Mouse (Mus musculus) heart, postnatal 36 days (tissue): ENCODE results near the gene Rin3. TPM values are rescaled to one million over a fixed set of nuclear protein-coding genes. Genes with fewer than 3 reads are reported as not detected.

Experiments used
- DNase-seq, 2 experiments: peaks; one replicate each; pipeline ENCODE4 v3.0.0; 2021 to 2022
- intact Hi-C: fragments of 180-260 bp; cut with DNase I; formaldehyde crosslinking; loops from one replicate; pipeline ENCODE4 v1.15.1; 2025
- total RNA-seq, 2 experiments: library from RNA; stranded (reverse); gene quantifications; 2 replicates each; pipeline ENCODE4 v1.2.3; 2021

The Rin3 gene
- total RNA-seq, 2 experiments from 2014 or later = 13.7 to 21.0 TPM

DNA sequence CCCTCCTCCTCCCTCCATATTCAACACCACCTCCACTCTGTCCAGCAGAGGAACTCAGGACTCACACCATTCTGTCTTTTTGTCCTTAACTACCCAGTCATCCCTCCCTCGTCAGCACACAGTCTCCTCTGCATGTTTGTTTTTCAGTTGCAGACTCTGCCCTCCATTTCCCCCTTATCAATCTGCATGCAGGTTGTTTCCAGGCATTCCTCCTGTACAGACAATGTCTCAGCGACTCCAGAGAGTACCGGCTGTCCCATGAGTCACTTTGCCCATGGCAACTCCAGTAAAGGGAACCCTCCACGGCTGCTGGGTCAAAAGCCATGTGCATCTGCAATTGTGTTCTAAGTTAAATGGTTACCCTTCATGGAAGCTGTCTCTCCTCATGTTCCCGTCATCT is 16.4 kb downstream of the Rin3 start:
- intact Hi-C loops = no loop called here
- DNase-seq = no peak

DNA sequence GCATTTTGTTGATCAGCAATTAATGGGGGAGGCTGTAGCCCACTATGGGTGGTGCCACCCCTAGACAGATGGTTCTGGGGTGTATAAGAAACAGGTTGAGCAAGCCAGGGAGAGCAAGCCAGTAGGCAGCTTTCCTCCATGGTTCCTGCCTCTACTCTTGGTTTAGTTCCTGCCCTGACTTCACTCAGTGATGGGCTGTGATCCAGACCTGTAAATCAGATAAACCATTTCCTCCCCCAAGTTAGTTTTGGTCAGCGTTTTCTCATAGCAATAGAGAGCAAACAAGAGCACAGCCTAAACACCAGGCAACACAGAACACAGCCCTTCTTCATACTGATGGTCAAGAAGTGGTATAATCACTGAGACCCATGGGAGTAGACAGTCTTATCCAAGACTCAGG is 18.7 kb downstream of the Rin3 start:
- DNase-seq = no peak
- intact Hi-C loops = no loop called here

DNA sequence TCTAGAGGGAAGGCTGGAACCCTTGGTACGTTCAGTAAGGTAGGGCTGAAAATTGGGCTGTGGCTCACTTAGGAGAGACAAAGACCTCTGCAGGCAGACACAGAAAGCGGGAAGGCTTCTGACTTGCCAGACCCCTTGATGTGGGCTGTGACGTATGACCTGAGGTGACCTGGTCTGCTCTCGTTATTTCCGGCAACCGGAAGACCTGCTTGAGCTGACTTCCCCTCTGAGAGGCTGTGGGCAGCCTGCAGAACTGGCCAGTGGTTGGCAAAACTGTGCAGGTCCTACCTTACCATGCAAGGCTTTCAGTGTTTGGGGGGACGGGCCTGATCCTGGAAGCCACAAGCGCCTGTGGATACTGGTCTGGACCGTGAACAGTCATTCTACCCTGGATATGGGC is 19.5 kb downstream of the Rin3 start:
- no peak for DNase-seq
- intact Hi-C loops = no loop called here

DNA sequence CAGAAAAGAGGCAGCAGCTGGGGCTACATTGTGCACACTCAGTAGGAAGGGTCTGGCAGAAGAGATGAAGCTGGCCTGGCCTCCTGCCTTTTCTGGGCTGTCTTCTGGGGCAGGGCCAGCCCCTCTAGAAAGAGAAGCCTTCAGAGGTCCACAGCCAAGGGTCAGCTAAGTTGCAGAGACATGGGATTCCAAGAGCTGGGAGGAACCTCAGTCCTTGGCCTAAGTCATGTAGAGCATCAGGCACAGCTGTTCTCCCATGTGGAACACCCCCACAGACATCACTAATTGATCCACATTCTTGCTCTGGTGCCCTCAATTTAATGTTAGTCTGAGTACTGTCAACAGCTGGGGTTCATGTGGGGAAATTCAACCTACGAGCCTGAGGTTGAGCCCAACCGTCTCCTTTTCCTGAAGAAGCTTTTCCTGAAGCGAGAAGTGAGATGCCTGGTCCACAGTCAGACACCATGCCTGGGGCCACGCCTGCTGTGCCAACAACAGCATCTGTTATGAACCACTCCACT is 20.0 kb downstream of the Rin3 start:
- intact Hi-C loops = no loop called here
- peak; percentile 61 to 63 for DNase-seq

DNA sequence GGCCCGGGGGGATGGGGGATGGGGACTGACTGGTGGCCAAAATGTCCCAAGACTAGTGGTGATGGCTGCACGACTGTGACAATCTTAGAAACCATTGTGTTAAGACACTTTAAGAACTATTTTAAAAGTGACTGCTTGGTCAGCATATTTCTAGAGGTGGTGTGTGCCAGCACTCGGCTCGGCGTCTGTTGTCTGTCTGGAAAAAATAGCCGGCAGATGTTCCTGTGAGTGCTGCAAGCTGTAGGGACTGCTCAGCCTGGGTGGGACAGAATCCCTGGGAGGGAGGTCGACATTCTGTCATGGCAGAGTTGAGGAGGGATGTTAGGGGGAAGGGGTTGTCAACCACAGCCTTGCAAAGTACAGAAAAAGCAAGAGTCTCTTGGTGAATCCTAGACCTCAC is 21.0 kb downstream of the Rin3 start:
- no peak for DNase-seq

DNA sequence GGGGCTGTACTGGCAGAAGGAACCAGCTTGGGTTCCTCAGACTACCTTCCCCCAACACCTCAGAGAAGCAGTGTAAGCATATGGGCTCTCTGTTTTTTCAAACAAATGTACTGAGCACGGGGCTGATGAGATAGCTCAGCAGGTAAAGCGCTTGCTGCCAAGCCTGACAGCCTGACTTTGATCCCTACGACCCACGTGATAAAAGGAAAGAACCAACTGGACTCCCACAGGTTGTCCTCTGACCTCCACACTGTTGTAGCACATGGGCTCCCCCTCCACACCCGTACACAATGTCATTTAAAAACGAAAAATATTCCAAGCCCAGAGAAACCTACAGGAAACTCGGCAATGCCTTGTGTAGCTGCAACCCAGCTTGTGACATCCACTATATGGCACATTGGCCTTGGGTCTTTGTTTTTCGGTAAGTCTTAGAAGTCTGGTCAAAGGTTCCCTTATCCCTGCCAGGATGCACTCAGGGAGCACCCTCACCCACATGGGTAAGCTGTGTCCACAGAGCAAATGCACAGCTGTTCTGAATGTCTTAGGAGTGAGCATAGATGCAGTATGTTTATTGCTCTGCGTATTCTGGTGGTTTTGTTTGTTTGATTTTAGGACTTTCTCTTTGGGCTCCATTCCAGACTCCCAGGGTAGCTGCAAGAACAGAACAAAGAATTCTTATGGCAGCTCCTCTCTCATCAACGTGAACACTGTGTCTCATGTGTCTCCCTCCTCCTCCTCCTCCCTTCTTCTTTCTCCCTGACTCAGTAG is 22.4 kb downstream of the Rin3 start:
- DNase-seq = no peak

More for the DNA sequence above, 21.0 kb downstream of the Rin3 start:
- intact Hi-C loops = no loop called here

DNA sequence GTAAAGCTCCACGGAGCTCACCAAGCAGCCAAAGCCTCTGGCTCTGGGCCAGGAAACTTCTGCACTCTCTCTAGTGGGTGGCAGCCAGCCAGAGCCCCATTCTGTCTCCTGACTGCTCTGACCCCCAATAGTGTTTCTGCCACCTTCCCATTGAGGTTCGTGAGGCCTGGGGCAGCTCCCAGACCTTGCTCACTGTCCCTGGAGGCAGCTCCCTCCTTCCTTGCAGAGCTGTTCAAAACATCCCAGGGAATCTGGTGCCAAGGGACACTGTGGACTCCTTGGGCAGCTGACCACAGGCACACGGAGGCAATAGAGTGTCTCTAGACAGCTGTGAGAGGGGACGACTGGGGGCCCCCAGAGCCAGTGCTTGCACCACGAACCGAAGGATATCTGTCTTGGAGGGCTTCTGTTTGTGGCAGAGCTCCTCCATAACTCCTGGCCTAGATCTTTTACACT is 25.2 kb downstream of the Rin3 start:
- intact Hi-C loops = no loop called here
- DNase-seq = peak; percentile 75 to 77

More for the DNA sequence above, 22.4 kb downstream of the Rin3 start:
- intact Hi-C loops = no loop called here

DNA sequence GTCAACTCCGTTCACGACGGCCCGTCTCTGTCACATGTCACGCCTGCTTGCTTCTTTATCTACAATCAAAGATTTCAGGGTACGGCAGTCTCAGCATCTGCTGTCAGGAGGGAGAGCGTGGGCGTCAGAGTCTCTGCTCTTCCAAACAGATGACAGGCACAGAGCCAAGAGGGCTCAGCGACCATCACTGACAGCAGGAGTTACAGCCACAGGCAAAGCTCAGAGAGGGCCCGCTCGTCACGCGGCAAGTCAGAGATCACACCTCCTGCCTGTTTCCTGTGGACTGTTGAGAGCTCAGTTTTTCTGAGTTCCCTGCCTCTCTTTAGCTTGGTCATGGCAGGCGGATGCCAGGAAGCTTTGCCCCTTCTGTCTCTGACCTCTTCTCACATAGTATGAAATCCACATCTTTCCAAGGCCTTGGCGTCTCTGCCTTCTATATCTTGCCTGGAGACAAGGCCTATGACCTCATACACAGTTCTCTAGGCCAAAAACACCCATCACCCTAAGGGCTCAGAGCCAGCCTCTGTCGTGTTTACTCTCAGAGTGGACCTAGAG is 25.7 kb downstream of the Rin3 start:
- peak in 1 of 2 experiments; percentile 52 for DNase-seq
- intact Hi-C loops = no loop called here

DNA sequence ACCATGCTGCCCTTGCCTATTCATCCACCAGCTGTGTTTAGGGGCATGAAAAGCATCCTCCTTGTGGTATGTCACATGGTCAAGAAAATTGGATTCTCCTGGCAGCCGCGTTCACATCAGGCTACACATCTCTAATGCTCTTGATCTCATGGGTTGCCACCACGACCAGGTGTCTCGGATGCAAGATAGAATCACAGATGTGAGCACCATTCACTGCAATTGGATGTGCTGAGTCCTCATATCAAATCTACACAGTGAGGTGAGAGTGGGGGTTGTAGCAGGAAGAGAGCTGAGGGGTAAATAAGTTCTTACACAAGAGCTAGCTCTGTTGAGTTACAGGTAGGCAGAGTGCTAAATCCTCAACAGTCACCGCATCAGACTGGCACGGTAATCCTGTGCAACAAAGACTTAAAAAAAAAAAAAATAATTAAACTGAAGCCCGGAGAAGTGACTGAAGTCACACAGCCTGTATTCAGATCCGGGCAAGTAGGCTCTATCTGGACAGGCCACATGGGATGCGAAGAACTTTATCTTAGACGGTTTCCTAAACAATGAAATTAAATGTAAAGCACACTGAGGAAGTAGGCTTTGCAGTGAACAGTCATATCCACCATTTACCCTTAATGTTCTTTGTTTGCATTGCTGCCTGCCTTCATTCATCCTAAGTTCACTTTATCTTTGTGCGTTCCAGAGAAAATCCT is 26.4 kb downstream of the Rin3 start:
- no peak for DNase-seq
- intact Hi-C loops = no loop called here

DNA sequence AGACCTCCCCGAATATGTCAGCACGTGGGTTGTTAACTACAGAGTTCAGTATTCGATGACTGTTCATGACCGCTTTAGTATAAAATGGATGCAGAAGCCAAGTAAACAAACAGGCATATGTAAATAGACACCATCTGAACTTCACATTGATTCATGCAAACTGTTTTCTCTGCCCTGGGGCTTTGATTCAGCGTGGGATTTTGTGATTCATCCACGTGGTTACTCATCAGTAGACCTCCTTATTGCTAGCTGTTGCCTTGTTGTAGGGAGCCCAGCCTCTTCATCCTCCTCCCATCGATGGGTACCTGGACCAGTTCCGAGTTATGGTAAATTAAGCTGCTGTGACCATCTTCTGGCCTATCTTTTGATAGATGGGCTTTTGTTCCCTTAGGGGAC is 26.9 kb downstream of the Rin3 start:
- DNase-seq = no peak
- intact Hi-C loops = no loop called here

DNA sequence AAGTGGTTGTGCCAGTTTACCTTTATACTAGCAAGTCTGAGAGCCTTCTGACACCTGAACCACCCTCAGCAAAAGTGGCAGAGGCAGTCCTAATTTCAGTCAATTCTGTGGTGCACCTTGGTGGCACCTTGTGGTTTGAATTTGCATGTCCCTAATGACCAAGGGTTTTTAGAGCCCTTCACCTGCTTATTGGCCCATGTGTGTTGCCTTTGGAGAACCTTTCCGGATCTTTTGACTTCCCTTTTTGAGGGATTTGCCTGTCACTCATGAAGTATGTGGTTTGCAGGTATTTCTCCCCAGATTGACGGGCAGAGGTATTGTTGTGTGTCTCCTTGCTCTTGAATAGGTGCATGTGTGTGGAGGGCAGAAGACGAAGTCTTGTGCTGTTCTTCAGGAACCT is 27.4 kb downstream of the Rin3 start:
- no peak for DNase-seq
- intact Hi-C loops = no loop called here

DNA sequence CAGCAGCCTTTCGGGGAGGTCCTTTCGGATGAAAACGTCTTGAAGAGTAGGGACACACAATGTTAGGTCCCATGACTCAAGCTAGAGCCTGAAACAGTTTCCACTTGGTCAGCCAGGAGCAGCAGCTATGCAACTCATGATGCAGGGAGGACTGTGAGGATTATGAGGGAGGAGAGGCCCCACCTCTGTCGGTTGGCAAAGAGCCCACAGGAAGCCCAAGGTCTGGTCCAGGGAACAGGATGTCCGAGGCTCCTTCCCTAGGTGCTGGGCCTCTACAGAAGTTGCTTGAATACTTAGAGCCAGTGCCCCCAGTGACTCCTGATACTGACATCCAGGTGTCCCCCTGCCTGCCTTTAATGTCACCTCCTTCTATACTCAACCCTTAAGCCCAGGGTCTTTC is 28.6 kb downstream of the Rin3 start:
- intact Hi-C loops = no loop called here
- DNase-seq = no peak

DNA sequence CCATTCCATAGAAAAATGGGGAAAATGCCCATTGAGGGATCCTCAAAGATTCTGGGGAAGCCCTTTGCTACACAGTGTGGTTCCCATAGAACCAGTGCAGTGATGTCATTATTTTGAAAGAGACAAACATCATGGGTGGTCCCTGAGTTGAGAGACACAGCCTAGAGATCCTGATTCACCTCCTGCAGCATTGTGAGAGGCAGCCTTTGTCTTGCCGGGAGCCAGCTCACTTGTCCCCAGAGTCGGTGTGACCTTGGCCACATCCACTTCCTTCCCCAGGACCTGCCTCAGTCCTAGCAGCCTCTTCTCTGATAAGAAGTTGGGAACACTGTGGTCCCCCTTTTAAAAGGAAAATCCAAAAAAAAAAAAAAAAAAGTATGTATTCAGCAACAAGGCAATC is 36.3 kb downstream of the Rin3 start:
- intact Hi-C loops = no loop called here
- no peak for DNase-seq

DNA sequence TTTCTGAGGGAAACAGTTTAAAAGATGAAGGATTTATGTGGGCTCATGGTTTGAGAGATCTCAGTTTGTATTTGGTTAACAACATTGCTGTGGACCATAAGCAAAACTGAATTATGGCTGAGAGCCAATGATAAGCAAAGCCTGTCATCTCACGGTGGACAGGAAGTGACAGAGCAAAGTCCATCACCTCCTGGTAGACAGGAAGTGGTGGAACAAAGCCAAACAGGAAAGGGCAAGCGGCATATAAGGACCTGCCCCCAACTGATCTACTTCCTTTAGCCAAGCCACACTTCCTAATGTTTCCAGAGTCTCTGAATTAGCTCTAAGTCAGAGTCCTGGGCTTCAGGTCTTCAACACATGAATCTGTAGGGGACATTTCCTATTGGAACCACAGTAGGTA is 37.1 kb downstream of the Rin3 start:
- DNase-seq = no peak
- intact Hi-C loops = loop anchor here (1.0 kb wide), 1 partner anchor 35 kb away; no protein-coding TSS in a partner anchor

DNA sequence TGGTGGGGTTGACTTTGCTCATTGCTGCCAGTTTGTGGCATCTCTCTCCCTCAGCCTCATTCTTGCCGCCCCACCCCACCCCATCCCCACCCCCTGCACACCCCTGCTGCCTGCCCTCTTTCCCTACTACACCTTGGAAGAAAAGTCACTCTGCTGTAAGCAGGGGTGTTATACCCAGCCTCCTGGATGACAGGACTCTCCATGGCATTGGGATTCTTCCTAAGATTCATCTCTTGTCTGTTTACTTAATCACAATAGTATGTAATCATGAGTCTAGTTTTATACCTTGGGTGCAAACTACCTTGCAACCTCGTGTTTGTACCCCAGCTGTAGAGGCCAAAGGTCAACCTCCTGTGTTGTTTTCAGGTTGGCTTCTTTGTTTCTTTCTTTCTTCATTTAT is 37.5 kb downstream of the Rin3 start:
- intact Hi-C loops = loop anchor here (1.0 kb wide), 1 partner anchor 35 kb away; no protein-coding TSS in a partner anchor
- no peak for DNase-seq

DNA sequence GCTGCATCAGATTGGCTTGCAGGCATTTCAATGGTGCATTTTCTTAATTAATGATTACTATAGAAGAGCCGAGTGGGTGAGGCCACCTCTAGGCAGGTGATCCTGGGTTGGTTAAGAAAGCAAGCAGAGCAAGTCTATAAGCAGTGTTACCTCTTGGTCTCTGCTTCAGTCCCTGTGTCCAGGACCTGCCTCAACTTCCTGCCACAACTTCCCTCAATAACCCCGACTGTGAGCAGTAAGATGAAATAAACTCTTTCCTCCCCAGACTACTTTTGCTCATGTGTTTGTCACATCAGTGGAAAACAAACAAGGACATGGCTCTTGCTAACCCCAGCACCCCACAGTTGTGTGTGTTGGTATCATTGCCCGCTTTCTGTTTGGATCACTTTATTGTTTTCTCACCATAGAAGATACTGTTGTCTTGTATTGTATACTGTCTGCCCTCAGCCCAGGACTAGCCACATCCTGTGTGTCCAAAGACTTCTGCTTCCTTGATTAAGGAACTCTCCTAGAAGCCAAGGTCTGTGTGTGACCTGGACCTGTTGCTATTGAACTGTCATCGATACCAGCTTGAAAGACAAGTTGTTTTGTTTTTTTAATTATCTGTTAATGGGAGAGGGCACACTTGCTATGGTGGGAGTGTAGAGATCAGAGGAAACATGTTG is 38.3 kb downstream of the Rin3 start:
- DNase-seq = no peak
- intact Hi-C loops = no loop called here

DNA sequence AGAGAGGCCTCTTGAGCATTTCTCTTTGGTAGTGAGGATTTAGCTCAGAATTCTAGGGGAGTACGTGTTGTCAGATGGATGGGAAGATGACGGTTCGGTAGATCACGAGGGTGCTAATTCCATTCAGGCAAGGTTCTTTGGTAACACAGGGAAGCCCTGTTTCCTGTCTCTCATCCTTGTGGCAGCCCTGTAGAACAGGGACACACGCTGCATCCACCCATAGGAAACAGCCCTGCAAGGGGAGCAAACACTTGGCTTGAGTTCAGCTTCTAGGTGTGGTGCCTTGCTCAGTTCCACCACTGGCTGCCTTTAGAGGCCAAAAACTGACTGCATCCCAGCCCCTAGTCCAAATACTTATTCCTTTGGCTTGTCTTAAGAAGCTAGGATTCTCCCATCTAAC is 39.0 kb downstream of the Rin3 start:
- DNase-seq = peak in 1 of 2 experiments; percentile 49
- intact Hi-C loops = no loop called here

DNA sequence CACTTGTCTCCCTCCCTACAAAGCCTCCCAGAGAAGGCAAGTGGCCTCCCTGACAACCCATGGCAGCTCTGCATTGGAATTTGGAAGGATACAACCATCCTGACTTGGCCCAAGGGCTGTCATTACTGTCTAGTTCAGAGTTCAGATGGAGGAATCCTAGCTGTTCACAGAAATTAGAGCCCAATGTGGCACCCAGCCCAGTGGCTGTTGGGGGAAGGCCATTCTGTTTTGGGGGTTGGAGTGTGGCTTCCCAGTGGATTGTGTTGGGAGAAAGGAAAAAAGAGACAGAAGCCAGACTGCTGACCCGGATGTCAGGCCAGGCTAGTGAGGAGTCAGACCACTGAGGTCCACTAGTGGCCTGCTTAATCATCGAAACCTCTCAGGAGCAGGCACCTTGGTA is 40.5 kb downstream of the Rin3 start:
- intact Hi-C loops = no loop called here
- peak in 1 of 2 experiments; percentile 37 for DNase-seq

DNA sequence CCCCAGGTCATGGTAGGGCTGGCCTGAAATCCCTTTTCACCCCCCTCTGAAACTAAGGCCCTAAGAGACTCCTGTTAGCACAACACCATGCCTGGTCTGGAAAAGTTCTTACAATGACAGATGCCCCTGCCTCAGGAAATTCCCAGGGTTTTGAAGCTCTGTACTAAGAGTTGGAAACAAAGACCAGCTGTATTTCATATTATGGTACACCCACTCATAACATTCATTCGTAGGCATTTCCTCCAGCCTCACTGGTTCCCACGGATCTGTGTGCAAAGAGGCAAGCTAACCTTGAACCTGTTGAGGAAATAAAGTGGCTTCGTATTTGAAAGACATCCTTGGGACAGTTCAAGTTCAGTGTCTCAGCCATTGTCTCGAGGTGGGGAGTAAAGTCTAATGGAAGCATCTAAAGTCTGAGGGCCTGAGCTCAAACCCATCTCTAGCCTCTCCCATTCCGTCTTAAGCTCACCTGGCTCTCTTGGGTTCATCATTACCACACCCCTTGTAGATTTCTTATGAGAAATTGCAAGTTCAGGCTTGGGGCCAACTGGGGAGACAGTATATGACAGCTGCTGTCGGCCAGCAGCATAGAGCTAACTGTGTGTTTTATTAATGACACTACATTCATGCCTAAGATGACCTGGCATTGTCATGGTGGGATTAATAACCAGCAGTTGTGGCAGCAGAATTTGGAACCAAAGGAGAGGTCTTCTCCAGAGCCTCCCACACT is 41.5 kb downstream of the Rin3 start:
- DNase-seq = no peak
- intact Hi-C loops = no loop called here

DNA sequence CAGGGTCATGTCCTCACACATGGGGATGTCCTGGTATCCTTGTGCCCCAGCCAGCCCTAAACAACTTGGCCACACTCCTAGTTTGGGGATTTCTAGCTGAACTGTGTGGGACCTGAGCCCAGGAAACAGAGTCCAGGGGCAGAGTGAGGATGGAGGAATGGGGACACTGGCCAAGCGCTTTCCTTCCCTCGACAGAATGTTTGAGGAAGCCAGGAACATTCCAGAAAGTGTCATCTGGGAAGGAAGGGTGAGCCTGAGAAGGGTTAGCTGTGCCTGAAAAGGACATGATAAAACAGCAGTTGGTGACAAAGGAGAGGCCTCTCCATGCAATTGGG is 42.0 kb downstream of the Rin3 start:
- intact Hi-C loops = no loop called here
- DNase-seq = no peak
